Mouse (Mus musculus): ENCODE results near the gene Foxk1. TPM values are rescaled to one million over a fixed set of nuclear protein-coding genes. Genes with fewer than 3 reads are reported as not detected.

Gene Foxk1
- polyA plus RNA-seq, 1 experiment from 2014 or later = 1.8 TPM

GRCm38 (mm10) chr5:142463011-142463410 lies 61.7 kb downstream of the Foxk1 start:
- Histone ChIP-seq H3K27me3 (no peaks in the 10 kb centered on the region), H3K9me3 (replicated peaks) (no peaks in the 10 kb centered on the region), H3K4me3 (replicated peaks) (peak overlapping the region; percentile 82), H3K36me3 (peaks cover 18% of the 10 kb centered on the region), H3K4me2 (peak overlapping the region; percentile 82), H3K4me1 (replicated peaks) (peaks cover 31% of the 10 kb centered on the region), H3K9ac (peak overlapping the region; percentile 76), H3K27ac (peak overlapping the region; percentile 87)
- ATAC-seq (ENCODE audit: low read depth) = no peak
- no peak for DNase-seq
- WGBS (ENCODE audit: insufficient replicate concordance) = 76% methylated on average over 6 of the region's 6 CpGs

- DNase-seq (peak; percentile 94), ATAC-seq (ENCODE audit: low read depth) (peak; percentile 89)
- H3K9me3 ChIP-seq (replicated peaks) = no peaks in the 10 kb centered on the region
- peaks cover 26% of the 10 kb centered on the region for H3K4me1 ChIP-seq (replicated peaks)
- H3K27ac ChIP-seq = peak within 1 kb of the TSS; percentile 87
- 2% methylated on average over 60 of the region's 60 CpGs for WGBS (ENCODE audit: insufficient replicate concordance)
- peaks cover 21% of the 10 kb centered on the region for H3K36me3 ChIP-seq
- H3K4me3 ChIP-seq (replicated peaks) = peak within 1 kb of the TSS; percentile 82
- no peaks in the 10 kb centered on the region for H3K27me3 ChIP-seq
- peak within 1 kb of the TSS; percentile 82 for H3K4me2 ChIP-seq
- peak within 1 kb of the TSS; percentile 87 for H3K9ac ChIP-seq
Measured at GRCm38 (mm10) chr5:142463461-142464454, 62.5 kb downstream of the Foxk1 start, which contains the start of gene Ap5z1. TSS of gene Ap5z1 (plus strand) at chr5:142463944.

- DNase-seq (no peak), ATAC-seq (ENCODE audit: low read depth) (no peak)
- Histone ChIP-seq H3K36me3 (peaks cover 48% of the 10 kb centered on the region), H3K9me3 (replicated peaks) (no peaks in the 10 kb centered on the region), H3K27me3 (no peaks in the 10 kb centered on the region), H3K4me2 (no peak overlapping the region), H3K4me1 (replicated peaks) (peaks cover 17% of the 10 kb centered on the region), H3K27ac (no peak overlapping the region), H3K9ac (no peak overlapping the region), H3K4me3 (replicated peaks) (no peak overlapping the region)
- WGBS (ENCODE audit: insufficient replicate concordance) = 85% methylated on average over 13 of the region's 13 CpGs
Measured at GRCm38 (mm10) chr5:142468375-142468774, 67.1 kb downstream of the Foxk1 start.

GRCm38 (mm10) chr5:142469796-142470195 lies 68.5 kb downstream of the Foxk1 start:
- H3K4me1 ChIP-seq (replicated peaks) = peaks cover 10% of the 10 kb centered on the region
- H3K9ac ChIP-seq = no peak overlapping the region
- DNase-seq = no peak
- H3K9me3 ChIP-seq (replicated peaks) = no peaks in the 10 kb centered on the region
- peaks cover 58% of the 10 kb centered on the region for H3K36me3 ChIP-seq
- no peak for ATAC-seq (ENCODE audit: low read depth)
- no peak overlapping the region for H3K4me3 ChIP-seq (replicated peaks)
- WGBS (ENCODE audit: insufficient replicate concordance) = 76% methylated on average over 11 of the region's 11 CpGs
- H3K4me2 ChIP-seq = no peak overlapping the region
- no peak overlapping the region for H3K27ac ChIP-seq
- no peaks in the 10 kb centered on the region for H3K27me3 ChIP-seq

GRCm38 (mm10) chr5:142473696-142474095 lies 72.4 kb downstream of the Foxk1 start:
- DNase-seq (no peak), ATAC-seq (ENCODE audit: low read depth) (no peak)
- Histone ChIP-seq H3K36me3 (peaks cover 47% of the 10 kb centered on the region), H3K27me3 (no peaks in the 10 kb centered on the region), H3K4me1 (replicated peaks) (no peaks in the 10 kb centered on the region), H3K9me3 (replicated peaks) (no peaks in the 10 kb centered on the region), H3K4me3 (replicated peaks) (no peak overlapping the region), H3K4me2 (no peak overlapping the region), H3K27ac (no peak overlapping the region), H3K9ac (no peak overlapping the region)
- whole genome bisulfite sequencing (ENCODE audit: insufficient replicate concordance) = 77% methylated on average over 10 of the region's 10 CpGs

GRCm38 (mm10) chr5:142475669-142476068 lies 74.4 kb downstream of the Foxk1 start:
- DNase-seq (no peak), ATAC-seq (ENCODE audit: low read depth) (no peak)
- no peak overlapping the region for H3K27ac ChIP-seq
- H3K9ac ChIP-seq = no peak overlapping the region
- peaks cover 3% of the 10 kb centered on the region; the same call in 1 of the 2 replicates for H3K4me1 ChIP-seq (replicated peaks)
- WGBS (ENCODE audit: insufficient replicate concordance) = 64% methylated on average over 7 of the region's 7 CpGs
- peaks cover 31% of the 10 kb centered on the region; the same call in 1 of the 2 replicates for H3K36me3 ChIP-seq
- H3K9me3 ChIP-seq (replicated peaks) = no peaks in the 10 kb centered on the region
- H3K4me3 ChIP-seq (replicated peaks) = no peak overlapping the region
- no peaks in the 10 kb centered on the region for H3K27me3 ChIP-seq
- no peak overlapping the region for H3K4me2 ChIP-seq

- peaks cover 3% of the 10 kb centered on the region; the same call in 1 of the 2 replicates for H3K4me1 ChIP-seq (replicated peaks)
- H3K27ac ChIP-seq = no peak overlapping the region
- no peak overlapping the region for H3K9ac ChIP-seq
- DNase-seq (no peak), ATAC-seq (ENCODE audit: low read depth) (no peak)
- H3K36me3 ChIP-seq = peaks cover 18% of the 10 kb centered on the region; the same call in 1 of the 2 replicates
- no peaks in the 10 kb centered on the region for H3K9me3 ChIP-seq (replicated peaks)
- H3K27me3 ChIP-seq = no peaks in the 10 kb centered on the region
- no peak overlapping the region for H3K4me2 ChIP-seq
- 78% methylated on average over 12 of the region's 12 CpGs for WGBS (ENCODE audit: insufficient replicate concordance)
- H3K4me3 ChIP-seq (replicated peaks) = no peak overlapping the region
Measured at GRCm38 (mm10) chr5:142477346-142477745, 76.0 kb downstream of the Foxk1 start.

- WGBS (ENCODE audit: insufficient replicate concordance) = 80% methylated on average over 5 of the region's 5 CpGs
- Histone ChIP-seq H3K27ac (no peak overlapping the region), H3K4me1 (replicated peaks) (peaks cover 3% of the 10 kb centered on the region; the same call in 1 of the 2 replicates), H3K36me3 (peaks cover 15% of the 10 kb centered on the region; the same call in 1 of the 2 replicates), H3K9me3 (replicated peaks) (no peaks in the 10 kb centered on the region), H3K4me2 (no peak overlapping the region), H3K9ac (no peak overlapping the region), H3K27me3 (no peaks in the 10 kb centered on the region), H3K4me3 (replicated peaks) (no peak overlapping the region)
- DNase-seq (no peak), ATAC-seq (ENCODE audit: low read depth) (no peak)
Measured at GRCm38 (mm10) chr5:142477866-142478615, 76.7 kb downstream of the Foxk1 start.

- H3K27me3 ChIP-seq = no peaks in the 10 kb centered on the region
- no peak overlapping the region for H3K4me2 ChIP-seq
- H3K27ac ChIP-seq = no peak overlapping the region
- no peaks in the 10 kb centered on the region for H3K9me3 ChIP-seq (replicated peaks)
- 0 out of 2 replicates have a peak, but pooled peaks have one; percentile 22 for ATAC-seq (ENCODE audit: low read depth)
- WGBS (ENCODE audit: insufficient replicate concordance) = 37% methylated on average over 17 of the region's 17 CpGs
- no peak overlapping the region for H3K4me3 ChIP-seq (replicated peaks)
- no peak overlapping the region for H3K9ac ChIP-seq
- peak; percentile 53 for DNase-seq
- H3K36me3 ChIP-seq = peaks cover 12% of the 10 kb centered on the region; the same call in 1 of the 2 replicates
- peaks cover 3% of the 10 kb centered on the region; the same call in 1 of the 2 replicates for H3K4me1 ChIP-seq (replicated peaks)
Measured at GRCm38 (mm10) chr5:142478829-142479435, 77.6 kb downstream of the Foxk1 start.

GRCm38 (mm10) chr5:142482512-142482911 lies 81.2 kb downstream of the Foxk1 start:
- no peak overlapping the region for H3K4me2 ChIP-seq
- no peak overlapping the region for H3K4me3 ChIP-seq (replicated peaks)
- no peaks in the 10 kb centered on the region for H3K9me3 ChIP-seq (replicated peaks)
- peaks cover 3% of the 10 kb centered on the region; the same call in 1 of the 2 replicates for H3K4me1 ChIP-seq (replicated peaks)
- DNase-seq (peak; percentile 31), ATAC-seq (ENCODE audit: low read depth) (no peak)
- H3K27me3 ChIP-seq = no peaks in the 10 kb centered on the region
- 42% methylated on average over 2 of the region's 2 CpGs for WGBS (ENCODE audit: insufficient replicate concordance)
- H3K27ac ChIP-seq = no peak overlapping the region
- H3K36me3 ChIP-seq = 0 out of 2 replicates have a peak, but pooled peaks cover under 1% of the 10 kb centered on the region
- H3K9ac ChIP-seq = no peak overlapping the region

All from liver, embryonic 13.5 days (tissue).